Mouse (Mus musculus): Measurements from ENCODE around the gene Tor1b. TPM values are rescaled to one million over a fixed set of nuclear protein-coding genes. Genes with fewer than 3 reads are reported as not detected.
"Not testable (repeated sequence)": the region's sequence is repeated elsewhere in the genome, so short reads cannot be mapped to it uniquely, and the experiment has no call there.

The Tor1b gene
- total and polyA plus RNA-seq, 3 experiments: 23.1 to 31.1 (median 25.3) TPM

GRCm38 (mm10) chr2:30915933-30916332 is 36.8 kb upstream of the Tor1b start:
- DNase-seq (ENCODE audit: extremely low read depth); H3K79me2 ChIP-seq (replicated peaks; ENCODE audit: control insufficient read depth, extremely low read depth, insufficient read depth, poor library complexity, severe bottlenecking); H3K27me3 ChIP-seq (replicated peaks); H3K4me2 ChIP-seq (ENCODE audit: insufficient read depth, low read depth, poor library complexity, severe bottlenecking); H3K27ac ChIP-seq (ENCODE audit: insufficient read depth, low read depth); H3K9ac ChIP-seq (ENCODE audit: insufficient read depth, low read depth); H3K9me3 ChIP-seq (replicated peaks; ENCODE audit: low read length); in situ Hi-C loops (cut with MboI; ENCODE audit: low pct_ligation_motif_present, low pct_unique_long_range_greater_than_20kb, low sequenced_read_pairs); dilution Hi-C loops (cut with MboI; ENCODE audit: extremely low pct_ligation_motif_present, extremely low pct_unique_long_range_greater_than_20kb, low sequenced_read_pairs); H3K4me3 ChIP-seq (replicated peaks in 1 of 3; ENCODE audit: low read depth in 2 of 3, low read length in 2 of 3, poor library complexity in 1 of 3); H3K36me3 ChIP-seq (replicated peaks in 1 of 2; ENCODE audit: control insufficient read depth in 1 of 2, insufficient read depth in 1 of 2, low read length in 1 of 2): not testable (repeated sequence)
- peak; percentile 73 for TF ChIP-seq ZNF384 (IDR thresholded peaks at IDR 0.05; ENCODE audit: low read depth, low read length)
- peaks cover 3 to 19% of the 10 kb centered on the region in 2 experiments; a peak in 3 of 4 replicates for H3K4me1 ChIP-seq (ENCODE audit: control insufficient read depth in 1 of 2, insufficient read depth in 2 of 2)

- Histone ChIP-seq H3K4me1 (ENCODE audit: control insufficient read depth in 1 of 2, insufficient read depth in 2 of 2) (peaks cover 3 to 19% of the 10 kb centered on the region in 2 experiments; a peak in 3 of 4 replicates), H3K9ac (ENCODE audit: insufficient read depth, low read depth) (no peak overlapping the region), H3K27me3 (replicated peaks) (no peaks in the 10 kb centered on the region), H3K36me3 (replicated peaks in 1 of 2; ENCODE audit: control insufficient read depth in 1 of 2, insufficient read depth in 1 of 2, low read length in 1 of 2) (no peaks in the 10 kb centered on the region), H3K9me3 (replicated peaks; ENCODE audit: low read length) (no peaks in the 10 kb centered on the region), H3K79me2 (replicated peaks; ENCODE audit: control insufficient read depth, extremely low read depth, insufficient read depth, poor library complexity, severe bottlenecking) (no peaks in the 10 kb centered on the region), H3K4me3 (replicated peaks in 1 of 3; ENCODE audit: low read depth in 2 of 3, low read length in 2 of 3, poor library complexity in 1 of 3) (no peak overlapping the region), H3K4me2 (ENCODE audit: insufficient read depth, low read depth, poor library complexity, severe bottlenecking) (no peak overlapping the region), H3K27ac (ENCODE audit: insufficient read depth, low read depth) (no peak overlapping the region)
- no peak for TF ChIP-seq RCOR1 (conservative IDR thresholded peaks at IDR 0.05; ENCODE audit: low read depth, low read length)
- no peak for TF ChIP-seq RAD21 (IDR thresholded peaks at IDR 0.05; ENCODE audit: low read depth, low read length)
- TF ChIP-seq MAX (IDR thresholded peaks at IDR 0.05; ENCODE audit: low read length): no peak
- TF ChIP-seq UBTF (IDR thresholded peaks at IDR 0.05; ENCODE audit: low read depth, low read length): no peak
- no peak for TF ChIP-seq NELFE (IDR thresholded peaks at IDR 0.05; ENCODE audit: low read depth, low read length)
- TF ChIP-seq CTCF (conservative IDR thresholded peaks at IDR 0.05 in 1 of 2, IDR thresholded peaks at IDR 0.05 in 1 of 2; ENCODE audit: low read depth in 2 of 2, low read length in 2 of 2): no peak
- TF ChIP-seq CHD2 (IDR thresholded peaks at IDR 0.05; ENCODE audit: low read length): no peak
- no peak for TF ChIP-seq JUND (conservative IDR thresholded peaks at IDR 0.05; ENCODE audit: low read depth, low read length)
- no peak for TF ChIP-seq PAX5 (IDR thresholded peaks at IDR 0.05; ENCODE audit: low read length)
- no peak for TF ChIP-seq ZNF384 (IDR thresholded peaks at IDR 0.05; ENCODE audit: low read depth, low read length)
- TF ChIP-seq MAFK (IDR thresholded peaks at IDR 0.05; ENCODE audit: insufficient replicate concordance, low read length): no peak
- no peak for TF ChIP-seq SIN3A (IDR thresholded peaks at IDR 0.05; ENCODE audit: low read length)
- TF ChIP-seq ZC3H11A (IDR thresholded peaks at IDR 0.05; ENCODE audit: low read depth, low read length): no peak
- TF ChIP-seq E2F4 (IDR thresholded peaks at IDR 0.05; ENCODE audit: insufficient replicate concordance, low read depth, low read length): no peak
- no peak for TF ChIP-seq HCFC1 (IDR thresholded peaks at IDR 0.05; ENCODE audit: low read depth, low read length)
- no peak for TF ChIP-seq CHD1 (IDR thresholded peaks at IDR 0.05; ENCODE audit: low read depth, low read length)
- dilution Hi-C loops (cut with MboI; ENCODE audit: extremely low pct_ligation_motif_present, extremely low pct_unique_long_range_greater_than_20kb, low sequenced_read_pairs) (no loop called here), in situ Hi-C loops (cut with MboI; ENCODE audit: low pct_ligation_motif_present, low pct_unique_long_range_greater_than_20kb, low sequenced_read_pairs) (no loop called here)
- no peak for DNase-seq (ENCODE audit: extremely low read depth)
These were observed 35.1 kb upstream of the Tor1b start for GRCm38 (mm10) chr2:30917649-30918048.
